Mouse (Mus musculus) hindbrain, embryonic 11.5 days (tissue): ENCODE results near the gene Shprh. TPM values are rescaled to one million over a fixed set of nuclear protein-coding genes. Genes with fewer than 3 reads are reported as not detected.
"Not testable (repeated sequence)": the region's sequence is repeated elsewhere in the genome, so short reads cannot be mapped to it uniquely, and the experiment has no call there.

ENCODE experiments used
- ATAC-seq: fragments of 200-750 bp; cut with Nextera tagmentation; 2 replicates; pipeline ENCODE4 v1.8.0; 2017; ENCODE audit warnings: mild to moderate bottlenecking, moderate TSS enrichment, moderate library complexity; ENCODE audit not compliant: low FRiP score
- DNase-seq: peaks from one replicate; pipeline ENCODE4 v3.0.0-alpha.2; 2015; ENCODE audit warnings: low spot score
- H3K27ac ChIP-seq: fragments of 300-500 bp; sonication (generic); 2 replicates; pipeline ENCODE4 v1.5.1; 2014; ENCODE audit warnings: mild to moderate bottlenecking, low read depth, low read length
- H3K27me3 ChIP-seq: fragments of 300-500 bp; sonication (generic); 2 replicates; pipeline ENCODE4 v1.6.1; 2014; ENCODE audit warnings: mild to moderate bottlenecking, low read length, moderate library complexity, mixed read lengths; ENCODE audit not compliant: control insufficient read depth, insufficient read depth
- H3K36me3 ChIP-seq: fragments of 300-500 bp; sonication (generic); 2 replicates; pipeline ENCODE4 v1.6.1; 2014; ENCODE audit warnings: mild to moderate bottlenecking, low read length, moderate library complexity, mixed read lengths; ENCODE audit not compliant: control insufficient read depth, insufficient read depth
- H3K4me1 ChIP-seq: fragments of 300-500 bp; sonication (generic); replicated peaks from 2 replicates; pipeline ENCODE4 v1.6.1; 2014; ENCODE audit warnings: low read length, mixed read lengths; ENCODE audit not compliant: control insufficient read depth, insufficient read depth
- H3K4me2 ChIP-seq: fragments of 300-500 bp; sonication (generic); replicated peaks from 2 replicates; pipeline ENCODE4 v1.6.1; 2014; ENCODE audit warnings: mild to moderate bottlenecking, low read depth, low read length
- H3K4me3 ChIP-seq: fragments of 300-500 bp; sonication (generic); 2 replicates; pipeline ENCODE4 v1.5.1; 2014; ENCODE audit warnings: low read depth, low read length
- H3K9ac ChIP-seq: fragments of 300-500 bp; sonication (generic); 2 replicates; pipeline ENCODE4 v1.6.1; 2014; ENCODE audit warnings: low read depth, low read length
- H3K9me3 ChIP-seq: fragments of 300-500 bp; sonication (generic); 2 replicates; pipeline ENCODE4 v1.6.1; 2016; ENCODE audit warnings: low read length; ENCODE audit not compliant: control insufficient read depth
- WGBS: fragments of 180-500 bp; shearing (Covaris S2); extraction: QIAGEN DNeasy Blood & Tissue Kit; methylation state at CpG from one replicate; pipeline ENCODE4 v1.1.7; 2014; 5-methylcytosine and 5-hydroxymethylcytosine counted together
- polyA plus RNA-seq: library from polyadenylated mRNA; unstranded; fragments of >200 nt; fragmentation: Nextera tagmentation; extraction: Ambion mirVana; gene quantifications from 2 replicates; pipeline ENCODE4 v1.2.1, GENCODE M21; 2014

Shprh gene
- polyA plus RNA-seq, 1 experiment from 2014 or later: 33.6 TPM

DNA sequence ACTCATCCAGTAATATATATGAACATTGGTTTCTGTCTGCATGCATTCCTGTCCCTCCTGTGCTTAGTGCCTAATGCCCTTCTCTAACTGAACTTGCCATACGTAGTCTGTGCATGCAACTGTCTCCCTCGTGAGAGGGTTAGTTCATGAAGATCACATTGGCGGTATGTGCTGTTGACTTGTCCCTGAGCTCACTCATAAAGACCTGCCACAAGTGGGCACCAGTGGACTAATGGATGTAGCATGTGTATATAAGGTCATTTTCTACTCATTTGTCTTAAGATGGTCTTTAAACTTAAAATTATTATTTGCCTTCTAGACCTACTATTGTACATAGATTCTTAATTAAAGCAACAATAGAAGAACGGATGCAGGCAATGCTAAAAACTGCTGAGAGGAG lies 62.8 kb downstream of the Shprh start:
- H3K27me3 ChIP-seq: no peaks in the 10 kb centered on the region
- peaks cover 10% of the 10 kb centered on the region for H3K36me3 ChIP-seq
- no peak overlapping the region for H3K4me2 ChIP-seq
- no peak overlapping the region for H3K4me3 ChIP-seq
- DNase-seq (no peak), ATAC-seq (no peak)
- H3K27ac ChIP-seq: no peak overlapping the region
- no peaks in the 10 kb centered on the region for H3K4me1 ChIP-seq
- no peaks in the 10 kb centered on the region for H3K9me3 ChIP-seq
- H3K9ac ChIP-seq: no peak overlapping the region
- WGBS: 92% methylated on average over 4 of the region's 4 CpGs

DNA sequence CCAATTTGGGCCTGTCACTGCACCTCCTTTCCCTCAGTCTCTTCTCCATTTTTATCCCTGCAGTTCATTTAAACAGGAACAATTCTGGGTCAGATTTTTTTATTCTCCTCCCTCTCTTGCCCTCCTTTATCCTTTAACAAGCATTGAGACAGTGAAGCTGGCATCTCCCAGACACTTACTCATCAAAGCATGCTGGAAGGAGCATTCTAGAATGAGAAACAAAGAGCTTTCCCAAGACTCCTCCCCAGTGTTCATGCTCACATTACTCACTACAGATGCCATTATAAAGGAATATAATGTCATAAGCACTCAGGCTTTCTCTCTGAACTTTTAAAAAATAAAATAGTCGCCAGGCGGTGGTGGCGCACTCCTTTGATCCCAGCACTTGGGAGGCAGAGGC lies 77.2 kb downstream of the Shprh start:
- ATAC-seq: no peak
- no peaks in the 10 kb centered on the region for H3K27me3 ChIP-seq
- no peak overlapping the region for H3K9ac ChIP-seq
- H3K36me3 ChIP-seq: no peaks in the 10 kb centered on the region
- 89% methylated on average over 3 of the region's 3 CpGs for WGBS
- no peaks in the 10 kb centered on the region for H3K4me1 ChIP-seq
- no peak overlapping the region for H3K4me2 ChIP-seq
- no peaks in the 10 kb centered on the region for H3K9me3 ChIP-seq
- DNase-seq: no peak
- no peak overlapping the region for H3K4me3 ChIP-seq
- no peak overlapping the region for H3K27ac ChIP-seq

DNA sequence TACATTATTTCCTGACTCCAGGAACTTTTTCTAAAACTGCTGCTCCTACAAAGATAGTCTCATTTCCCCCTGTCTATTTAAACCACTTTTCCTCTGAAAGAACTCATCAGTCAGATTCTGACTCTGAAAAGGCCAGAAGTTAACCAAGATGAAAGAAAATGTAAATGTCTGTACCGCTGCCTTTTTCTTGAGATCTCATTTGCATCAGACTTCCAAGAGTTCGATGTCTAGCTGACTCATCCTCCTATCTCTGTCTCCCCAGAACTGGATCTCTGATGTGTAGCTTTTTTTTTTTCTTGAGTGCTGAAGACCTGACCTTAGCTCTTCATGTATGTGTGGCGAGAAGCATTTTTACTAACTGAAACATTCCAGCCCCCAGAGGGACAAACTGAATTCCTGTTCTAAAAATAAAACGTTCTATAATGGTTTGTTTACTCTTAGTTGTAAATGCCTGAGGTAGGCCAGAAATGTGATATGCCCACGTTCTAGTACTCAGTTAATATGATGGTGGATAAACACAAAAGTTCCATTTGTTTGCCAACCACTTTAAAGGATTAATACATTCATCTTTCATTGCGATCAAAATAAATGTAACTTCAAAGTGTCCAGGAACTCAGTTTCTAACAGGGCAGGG lies 80.4 kb downstream of the Shprh start:
- Histone ChIP-seq H3K4me1 (no peaks in the 10 kb centered on the region), H3K4me2 (no peak overlapping the region), H3K9me3 (no peaks in the 10 kb centered on the region), H3K4me3 (no peak overlapping the region), H3K9ac (no peak overlapping the region), H3K27me3 (no peaks in the 10 kb centered on the region), H3K27ac (no peak overlapping the region), H3K36me3 (no peaks in the 10 kb centered on the region)
- 47% methylated on average over 6 of the region's 6 CpGs for WGBS
- DNase-seq (no peak), ATAC-seq (no peak)

DNA sequence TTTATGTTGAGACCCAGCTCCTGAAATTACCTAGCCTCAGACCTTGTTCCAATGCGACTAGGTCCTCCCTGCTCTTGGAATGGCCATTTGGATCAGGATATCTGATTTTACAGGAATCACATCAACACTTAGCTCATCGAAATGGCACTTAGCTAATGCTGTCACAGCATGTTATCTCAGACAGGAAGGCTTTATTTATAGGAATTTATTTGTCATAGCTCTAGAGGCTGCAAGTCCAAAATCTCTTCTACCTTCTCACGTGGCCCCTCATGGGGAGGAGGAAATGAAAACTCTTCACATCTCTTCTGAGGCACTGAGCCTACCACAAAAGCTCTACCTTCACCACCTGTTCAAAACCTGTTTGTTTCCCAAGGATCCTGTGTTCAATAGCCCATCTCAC lies 84.0 kb downstream of the Shprh start:
- H3K36me3 ChIP-seq: no peaks in the 10 kb centered on the region
- no peak for ATAC-seq
- WGBS: 78% methylated on average over 3 of the region's 3 CpGs
- H3K4me3 ChIP-seq: no peak overlapping the region
- no peak overlapping the region for H3K4me2 ChIP-seq
- no peak overlapping the region for H3K27ac ChIP-seq
- no peak overlapping the region for H3K9ac ChIP-seq
- no peaks in the 10 kb centered on the region for H3K27me3 ChIP-seq
- no peaks in the 10 kb centered on the region for H3K4me1 ChIP-seq
- H3K9me3 ChIP-seq: no peaks in the 10 kb centered on the region
- DNase-seq: no peak

DNA sequence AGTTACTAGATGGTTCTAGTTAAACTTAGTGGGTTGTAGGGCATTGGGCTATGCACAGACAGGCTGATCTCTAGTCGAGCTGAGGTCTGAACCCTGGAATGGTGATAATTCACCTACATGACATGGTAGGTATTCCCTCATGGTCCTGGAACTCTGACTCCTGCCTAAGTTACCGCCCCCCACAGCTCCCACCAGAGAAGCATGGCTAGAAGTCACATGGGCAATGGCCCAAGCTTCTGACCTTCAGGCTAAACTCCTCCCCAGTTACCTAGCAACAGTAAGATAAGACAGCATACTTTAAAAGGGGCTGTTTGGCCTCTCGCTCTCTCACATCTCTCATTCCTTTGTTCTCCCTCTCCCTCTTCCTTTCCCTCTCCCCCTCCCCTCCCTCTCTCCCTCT lies 93.8 kb downstream of the Shprh start:
- not testable (repeated sequence) for H3K4me2 ChIP-seq, H3K27me3 ChIP-seq, H3K4me3 ChIP-seq, H3K9ac ChIP-seq, H3K27ac ChIP-seq, ATAC-seq, H3K4me1 ChIP-seq, H3K9me3 ChIP-seq, H3K36me3 ChIP-seq, DNase-seq
- WGBS: 51% methylated on average over 3 of the region's 3 CpGs

DNA sequence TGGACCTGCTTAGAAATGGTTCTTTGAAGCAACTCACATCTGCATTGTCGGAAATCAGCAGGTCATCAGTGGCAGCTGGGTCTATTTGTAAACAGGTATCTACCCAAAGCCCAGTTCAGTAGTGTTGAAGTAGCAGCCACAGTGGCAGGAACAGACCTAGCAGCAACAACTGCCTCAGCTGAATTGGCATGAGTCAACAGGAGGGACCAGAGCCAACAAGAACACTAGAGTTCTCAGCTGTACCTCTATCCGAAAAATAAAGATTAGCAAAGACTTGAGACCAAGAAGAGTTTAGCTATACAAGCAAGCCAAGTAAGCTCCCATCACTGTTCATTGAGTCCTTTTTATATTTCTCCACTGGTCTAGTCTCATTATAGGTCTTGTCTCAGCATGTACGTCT lies 99.0 kb downstream of the Shprh start:
- H3K36me3 ChIP-seq: no peaks in the 10 kb centered on the region
- no peaks in the 10 kb centered on the region for H3K4me1 ChIP-seq
- H3K27me3 ChIP-seq: no peaks in the 10 kb centered on the region
- H3K4me2 ChIP-seq: no peak overlapping the region
- H3K9ac ChIP-seq: no peak overlapping the region
- no peak overlapping the region for H3K27ac ChIP-seq
- H3K4me3 ChIP-seq: no peak overlapping the region
- 83% methylated on average over 3 of the region's 3 CpGs for WGBS
- ATAC-seq (no peak), DNase-seq (no peak)
- H3K9me3 ChIP-seq: no peaks in the 10 kb centered on the region

DNA sequence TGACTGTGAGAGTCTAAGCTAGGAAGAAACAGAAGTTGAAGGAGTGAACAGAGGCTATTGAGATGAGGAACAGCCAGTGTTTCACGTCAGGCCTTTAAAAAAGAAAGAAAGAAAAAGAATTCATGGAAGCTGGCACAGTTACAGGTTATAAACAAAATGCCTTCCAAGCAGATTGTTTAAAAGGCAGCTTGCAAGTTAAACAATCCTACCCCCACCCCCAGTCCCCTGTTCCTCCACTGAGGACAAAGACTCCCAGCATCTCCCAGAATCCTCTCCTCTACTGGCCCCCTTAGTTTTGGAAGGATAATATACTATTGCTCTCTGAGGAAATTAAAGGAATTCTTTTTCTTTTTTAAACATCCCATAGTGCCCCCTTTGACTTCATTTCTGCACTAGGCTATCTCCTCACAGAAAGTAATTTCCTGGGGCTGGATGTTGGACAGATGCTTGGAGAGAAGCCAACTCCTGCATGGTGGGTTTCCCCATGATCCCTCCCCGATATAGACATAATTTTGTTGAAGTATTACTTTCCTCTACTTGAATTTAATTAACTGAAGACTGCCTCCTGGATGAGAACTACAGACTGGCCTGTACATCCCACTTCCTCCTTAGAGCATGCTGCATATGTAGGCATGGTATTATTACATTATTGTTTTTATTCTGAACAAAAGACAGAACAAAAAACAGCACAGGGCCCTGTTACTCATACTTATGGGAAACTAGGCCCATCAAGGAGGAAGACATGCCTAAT lies 101.2 kb downstream of the Shprh start:
- no peak for DNase-seq
- 66% methylated on average over 2 of the region's 2 CpGs for WGBS

DNA sequence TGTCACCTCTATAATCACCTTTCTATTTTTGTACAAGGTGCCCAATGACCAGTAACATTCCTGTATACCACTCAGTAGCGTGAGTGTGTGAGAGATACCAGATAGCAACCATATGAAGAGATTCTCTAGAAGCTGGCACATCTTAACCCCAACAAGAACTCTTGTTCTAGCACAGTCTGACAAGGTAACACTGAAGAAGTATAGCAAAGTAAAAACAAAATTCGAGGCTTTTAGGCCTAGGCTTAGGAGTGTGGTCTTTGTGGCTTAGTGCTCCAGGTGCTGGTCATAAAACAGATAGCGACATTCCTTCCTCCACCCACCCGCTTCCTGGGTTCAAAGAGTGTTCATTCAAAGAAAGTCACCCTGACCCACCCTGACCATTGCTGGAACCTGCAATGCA lies 104.4 kb downstream of the Shprh start:
- 93% methylated on average over 4 of the region's 4 CpGs for WGBS
- H3K4me3 ChIP-seq: not testable (repeated sequence)

More for the DNA sequence above, 101.2 kb downstream of the Shprh start:
- no peaks in the 10 kb centered on the region for H3K27me3 ChIP-seq
- ATAC-seq: no peak
- no peaks in the 10 kb centered on the region for H3K4me1 ChIP-seq
- no peaks in the 10 kb centered on the region for H3K36me3 ChIP-seq
- no peak overlapping the region for H3K9ac ChIP-seq
- H3K27ac ChIP-seq: no peak overlapping the region
- H3K4me3 ChIP-seq: no peak overlapping the region
- no peaks in the 10 kb centered on the region for H3K9me3 ChIP-seq
- no peak overlapping the region for H3K4me2 ChIP-seq

DNA sequence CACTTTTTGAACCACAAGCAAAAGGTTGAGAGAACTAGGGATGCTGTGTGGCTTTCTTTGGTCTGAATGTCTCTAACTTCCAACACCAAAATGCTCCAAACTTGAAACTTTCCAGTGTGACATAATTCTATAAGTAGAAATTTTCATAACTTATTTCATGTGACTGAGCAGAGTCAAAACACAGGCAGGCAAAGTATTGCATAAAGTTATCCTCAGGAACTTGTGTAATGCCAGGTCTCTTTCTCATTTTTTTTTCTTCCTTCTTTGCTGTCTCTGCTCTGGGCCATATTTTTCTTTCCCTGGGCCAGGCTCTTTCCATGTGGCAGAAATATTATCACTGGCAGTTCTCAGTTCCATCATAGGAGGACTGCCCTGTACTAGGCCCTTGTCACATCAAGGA lies 110.9 kb downstream of the Shprh start:
- DNase-seq (no peak), ATAC-seq (no peak)
- Histone ChIP-seq H3K27me3 (no peaks in the 10 kb centered on the region), H3K9ac (no peak overlapping the region), H3K27ac (no peak overlapping the region), H3K4me2 (no peak overlapping the region), H3K36me3 (no peaks in the 10 kb centered on the region), H3K4me1 (no peaks in the 10 kb centered on the region), H3K4me3 (no peak overlapping the region), H3K9me3 (no peaks in the 10 kb centered on the region)

More for the DNA sequence above, 104.4 kb downstream of the Shprh start:
- H3K36me3 ChIP-seq, ATAC-seq, H3K9me3 ChIP-seq, H3K4me2 ChIP-seq, H3K27me3 ChIP-seq, H3K27ac ChIP-seq, H3K4me1 ChIP-seq, DNase-seq, H3K9ac ChIP-seq: not testable (repeated sequence)
